Comparison of ENCODE assay signal across 15 mouse cellular contexts in the genomic region with DNA sequence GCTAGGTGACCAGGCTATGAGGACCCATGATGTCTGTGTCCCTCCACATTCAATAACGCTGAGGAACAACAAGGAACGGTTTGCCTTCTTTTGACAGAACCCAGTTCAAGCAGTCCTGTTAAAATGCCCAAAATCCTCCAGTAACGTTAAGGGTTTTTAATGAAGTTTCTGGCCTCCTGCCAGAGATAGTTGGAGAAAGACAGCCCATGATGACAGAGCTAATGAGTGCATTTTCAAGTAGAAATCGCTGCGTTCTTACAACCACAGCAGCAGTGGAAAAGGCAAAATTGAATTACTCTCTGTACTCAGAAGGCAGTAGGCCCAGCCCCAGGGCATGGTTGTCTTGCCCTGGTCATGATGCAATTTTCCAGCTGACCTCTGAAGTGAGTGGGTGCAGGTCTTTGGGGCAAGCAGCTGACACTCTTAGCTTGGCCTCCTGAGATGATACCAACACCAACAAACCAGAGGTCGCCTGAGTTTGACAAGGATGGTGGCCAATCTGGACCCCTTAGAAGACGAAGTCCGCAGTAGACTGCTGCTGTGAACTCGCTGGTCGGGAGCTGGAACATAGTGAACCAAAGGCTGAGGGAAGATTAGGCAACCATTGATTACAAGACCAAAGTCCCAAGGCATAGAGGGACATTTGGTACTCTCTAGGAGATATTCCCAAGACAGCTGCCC. TPM values are rescaled to one million over a fixed set of nuclear protein-coding genes. Genes with fewer than 3 reads are reported as not detected.
DNase-seq lines count a peak whose midpoint lies in the region; ATAC-seq lines count a peak whose summit lies in the region.
"Had no signal": no experiment of that assay in that cellular context is flagged by ENCODE, and none has a peak within 500 bp of the region (broad histone marks: within the 10 kb centered on the region; RNA-seq: fewer than 3 reads in every experiment).

No protein-coding gene starts in this region.

- H3K9me3 ChIP-seq in heart, embryonic 10.5 days: no peaks in the 10 kb centered on the region
- H3K9me3 ChIP-seq in intestine, embryonic 15.5 days: no peaks in the 10 kb centered on the region
- no peaks in the 10 kb centered on the region for H3K9me3 ChIP-seq in midbrain, embryonic 15.5 days
- H3K9me3 ChIP-seq: heart, embryonic 15.5 days; hindbrain, embryonic 10.5 days; midbrain, embryonic 12.5 days had no signal

- DNase-seq in heart, adult 11 months: peak; percentile 90
- no peak for DNase-seq in heart, embryonic 10.5 days (ENCODE audit: low spot score)
- peak; percentile 10 for DNase-seq in 3T3-L1 (ENCODE audit: low read depth, low spot score)
- DNase-seq in adrenal gland, adult 8-10 months: peak; percentile 12
- DNase-seq: cerebellum, postnatal 10 days; gastrocnemius, postnatal 36 days; lung, postnatal 4 days had no signal

- H3K9ac ChIP-seq in intestine, embryonic 15.5 days: no peak overlapping the region
- H3K9ac ChIP-seq in midbrain, embryonic 15.5 days: no peak overlapping the region
- H3K9ac ChIP-seq: heart, embryonic 15.5 days; liver, embryonic 14.5 days; midbrain, embryonic 12.5 days had no signal

- no peaks in the 10 kb centered on the region for H3K36me3 ChIP-seq in heart, embryonic 10.5 days
- H3K36me3 ChIP-seq in intestine, embryonic 15.5 days: no peaks in the 10 kb centered on the region
- H3K36me3 ChIP-seq in midbrain, embryonic 15.5 days (replicated peaks): no peaks in the 10 kb centered on the region
- H3K36me3 ChIP-seq: heart, embryonic 15.5 days; hindbrain, embryonic 10.5 days; midbrain, embryonic 12.5 days had no signal

- no peaks in the 10 kb centered on the region for H3K4me1 ChIP-seq in heart, embryonic 10.5 days
- peaks cover 4% of the 10 kb centered on the region; the same call in 1 of the 2 replicates for H3K4me1 ChIP-seq in intestine, embryonic 15.5 days (replicated peaks)
- H3K4me1 ChIP-seq in midbrain, embryonic 15.5 days: no peaks in the 10 kb centered on the region
- H3K4me1 ChIP-seq: heart, embryonic 15.5 days had no signal

- ATAC-seq in intestine, embryonic 15.5 days: peak; percentile 89
- no peak for ATAC-seq in granulocyte monocyte progenitor cell, adult 5-6 weeks (replicated peaks; ENCODE audit: poor library complexity, severe bottlenecking)
- no peak for ATAC-seq in midbrain, embryonic 15.5 days (replicated peaks)

- 85% methylated on average over 10 of the region's 10 CpGs for WGBS in heart, embryonic 10.5 days
- WGBS in intestine, embryonic 15.5 days: 66% methylated on average over 10 of the region's 10 CpGs
- WGBS in midbrain, embryonic 15.5 days: 86% methylated on average over 10 of the region's 10 CpGs

- no peak overlapping the region for H3K27ac ChIP-seq in heart, embryonic 10.5 days
- H3K27ac ChIP-seq in intestine, embryonic 15.5 days: no peak overlapping the region
- H3K27ac ChIP-seq in midbrain, embryonic 15.5 days: no peak overlapping the region
- H3K27ac ChIP-seq: heart, embryonic 15.5 days; hindbrain, embryonic 10.5 days; liver, embryonic 14.5 days; midbrain, embryonic 12.5 days had no signal

- H3K4me3 ChIP-seq in heart, embryonic 10.5 days: no peak overlapping the region
- H3K4me3 ChIP-seq in intestine, embryonic 15.5 days (replicated peaks): no peak overlapping the region
- no peak overlapping the region for H3K4me3 ChIP-seq in midbrain, embryonic 15.5 days
- H3K4me3 ChIP-seq: heart, embryonic 15.5 days; hindbrain, embryonic 10.5 days; midbrain, embryonic 12.5 days; myocyte had no signal

- H3K4me2 ChIP-seq in intestine, embryonic 15.5 days (replicated peaks): no peak overlapping the region
- H3K4me2 ChIP-seq in midbrain, embryonic 15.5 days: no peak overlapping the region
- H3K4me2 ChIP-seq: heart, embryonic 15.5 days; midbrain, embryonic 12.5 days had no signal

- H3K27me3 ChIP-seq in heart, embryonic 10.5 days (ENCODE audit: insufficient read depth, poor library complexity, severe bottlenecking): no peaks in the 10 kb centered on the region
- no peaks in the 10 kb centered on the region for H3K27me3 ChIP-seq in intestine, embryonic 15.5 days (replicated peaks)
- H3K27me3 ChIP-seq in midbrain, embryonic 15.5 days (replicated peaks): no peaks in the 10 kb centered on the region
- H3K27me3 ChIP-seq: heart, embryonic 15.5 days; midbrain, embryonic 12.5 days had no signal

RNA-seq across cellular contexts. Expression of gene Atl2, which starts 42.1 kb away (rescaled TPM):
- polyA plus RNA-seq in heart, embryonic 10.5 days (2016; fragmentation: Nextera tagmentation; extraction: Ambion mirVana): 36.4 and 39.1 TPM in 2 replicates
- total RNA-seq in adrenal gland, adult 8-10 months (2022): 10 to 100 TPM; 44.4 to 79.1 (median 59.9) TPM
- 42.6 and 43.9 TPM in 2 replicates for polyA plus RNA-seq in intestine, embryonic 15.5 days (2015; fragmentation: Nextera tagmentation; extraction: Ambion mirVana)
- 25.1 and 25.4 TPM in 2 replicates for total RNA-seq in granulocyte monocyte progenitor cell, adult 5-6 weeks (2014; fragmentation: Nextera tagmentation)
- total RNA-seq in granulocyte monocyte progenitor cell, adult 5-6 weeks (2017): 33.5 and 40.1 TPM in 2 replicates
- 32.7 and 35.7 TPM in 2 replicates for polyA plus RNA-seq in midbrain, embryonic 15.5 days (2015; fragmentation: Nextera tagmentation; extraction: Ambion mirVana)
